35 mouse cellular contexts compared by ENCODE assay signal in the genomic region with DNA sequence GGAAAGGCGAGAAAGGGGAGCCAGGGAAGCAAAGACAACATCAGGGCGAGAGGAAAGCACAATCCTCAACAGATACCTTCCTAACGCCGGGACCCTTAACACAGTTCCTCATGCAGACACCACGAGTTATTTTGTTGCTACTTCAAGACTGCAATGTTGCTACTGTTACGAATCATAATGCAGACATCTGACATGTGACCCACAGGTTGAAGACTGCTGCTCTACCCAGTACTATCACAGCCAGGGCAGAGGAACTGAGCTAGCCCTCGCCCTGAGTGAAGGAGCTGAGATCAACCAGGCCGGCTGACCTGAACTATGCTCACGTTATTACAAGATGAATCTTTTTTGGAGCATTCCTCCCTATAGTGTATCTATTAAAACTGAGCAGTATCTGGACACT. TPM values are rescaled to one million over a fixed set of nuclear protein-coding genes. Genes with fewer than 3 reads are reported as not detected.
"Had no signal": no experiment of that assay in that cellular context is flagged by ENCODE, and none has a peak within 500 bp of the region (broad histone marks: within the 10 kb centered on the region; RNA-seq: fewer than 3 reads in every experiment).

No protein-coding gene starts in this region.

- H3K27ac ChIP-seq: heart, adult 2 months; heart, embryonic 13.5 days; heart, embryonic 15.5 days; hindbrain, embryonic 10.5 days; hindbrain, embryonic 12.5 days; hindbrain, embryonic 14.5 days; intestine, embryonic 15.5 days; layer of hippocampus, adult 2 months; left cerebral cortex, adult 2 months; limb, embryonic 10.5 days; limb, embryonic 12.5 days had no signal

- H3K4me2 ChIP-seq: heart, embryonic 13.5 days; heart, embryonic 15.5 days; hindbrain, embryonic 12.5 days; hindbrain, embryonic 14.5 days; intestine, embryonic 15.5 days; limb, embryonic 12.5 days; liver, embryonic 11.5 days had no signal

- H3K27me3 ChIP-seq: heart, embryonic 13.5 days; heart, embryonic 15.5 days; hindbrain, embryonic 12.5 days; intestine, embryonic 15.5 days; limb, embryonic 12.5 days had no signal

- ATAC-seq: forebrain, postnatal 0 days; hindbrain, embryonic 16.5 days; inflammation-experienced regulatory T-cells, adult 6 months; intestine, embryonic 15.5 days; intestine, postnatal 0 days had no signal

- H3K9me3 ChIP-seq: heart, embryonic 13.5 days; heart, embryonic 15.5 days; hindbrain, embryonic 10.5 days; hindbrain, embryonic 12.5 days; intestine, embryonic 15.5 days; limb, embryonic 10.5 days; limb, embryonic 12.5 days had no signal

- H3K4me1 ChIP-seq: heart, embryonic 13.5 days; heart, embryonic 15.5 days; hindbrain, embryonic 10.5 days; hindbrain, embryonic 12.5 days; intestine, embryonic 15.5 days; limb, embryonic 10.5 days; limb, embryonic 12.5 days had no signal

- DNase-seq: forebrain, postnatal 0 days; gastrocnemius, postnatal 14 days; heart, adult 2 months; heart, postnatal 14 days; heart, postnatal 4 days; kidney, adult 18-20 months; kidney, adult 8-10 months; kidney, postnatal 10 days; kidney, postnatal 25 days; kidney, postnatal 4 days; liver had no signal

- H3K4me3 ChIP-seq: heart, adult 2 months; heart, embryonic 13.5 days; heart, embryonic 15.5 days; hindbrain, embryonic 10.5 days; hindbrain, embryonic 12.5 days; intestine, embryonic 15.5 days; layer of hippocampus, adult 2 months; left cerebral cortex, adult 2 months; limb, embryonic 10.5 days; limb, embryonic 12.5 days had no signal

- H3K9ac ChIP-seq: forebrain, postnatal 0 days; heart, embryonic 13.5 days; heart, embryonic 15.5 days; hindbrain, embryonic 12.5 days; hindbrain, embryonic 14.5 days; intestine, embryonic 15.5 days; limb, embryonic 12.5 days had no signal

RNA-seq across cellular contexts. Expression of a gene that starts 59.9 kb away (rescaled TPM):
- total RNA-seq: forebrain, postnatal 0 days; gastrocnemius, adult 18-20 months; gastrocnemius, postnatal 14 days; gastrocnemius, postnatal 4 days; granulocyte monocyte progenitor cell, adult 5-6 weeks; layer of hippocampus, adult 2 months; layer of hippocampus, postnatal 10 days; layer of hippocampus, postnatal 25 days; left cerebral cortex, postnatal 14 days; left cerebral cortex, postnatal 36 days had no signal
- polyA plus RNA-seq: forebrain, postnatal 0 days; heart, adult 2 months; heart, embryonic 13.5 days; heart, embryonic 15.5 days; heart, postnatal 0 days; hindbrain, embryonic 10.5 days; hindbrain, embryonic 12.5 days; hindbrain, embryonic 14.5 days; hindbrain, embryonic 16.5 days; inflammation-experienced regulatory T-cells, adult 6 months; intestine, embryonic 15.5 days; intestine, postnatal 0 days; kidney, embryonic 14.5 days; limb, embryonic 10.5 days; limb, embryonic 12.5 days; limb, embryonic 14.5 days had no signal
